Mouse (Mus musculus) forebrain, postnatal 0 days (tissue): ENCODE results near the gene Olfr891. TPM values are rescaled to one million over a fixed set of nuclear protein-coding genes. Genes with fewer than 3 reads are reported as not detected.
"Not testable (repeated sequence)": the region's sequence is repeated elsewhere in the genome, so short reads cannot be mapped to it uniquely, and the experiment has no call there.

Experiments
- ATAC-seq: fragments of 200-750 bp; cut with Nextera tagmentation; 2 replicates; pipeline ENCODE4 v1.8.0; 2017; ENCODE audit warnings: mild to moderate bottlenecking, moderate library complexity
- DNase-seq: peaks from one replicate; pipeline ENCODE4 v3.0.0-alpha.2; 2015
- H3K27ac ChIP-seq: fragments of 300-500 bp; sonication (generic); 2 replicates; pipeline ENCODE4 v1.5.1; 2014; ENCODE audit warnings: low read depth, mild to moderate bottlenecking, antibody characterized with exemption, low read length, moderate library complexity, mixed read lengths
- H3K27me3 ChIP-seq: fragments of 300-500 bp; sonication (generic); 2 replicates; pipeline ENCODE4 v1.6.1; 2014; ENCODE audit warnings: mild to moderate bottlenecking, low read length, mixed read lengths; ENCODE audit not compliant: insufficient read depth
- H3K36me3 ChIP-seq: fragments of 300-500 bp; sonication (generic); 2 replicates; pipeline ENCODE4 v1.6.1; 2014; ENCODE audit warnings: mild to moderate bottlenecking, moderate library complexity; ENCODE audit not compliant: insufficient read depth
- H3K4me1 ChIP-seq: fragments of 300-500 bp; sonication (generic); 2 replicates; pipeline ENCODE4 v1.6.1; 2014; ENCODE audit warnings: antibody characterized with exemption; ENCODE audit not compliant: insufficient read depth
- H3K4me2 ChIP-seq: fragments of 300-500 bp; sonication (generic); 2 replicates; pipeline ENCODE4 v1.6.1; 2014; ENCODE audit warnings: low read depth, mild to moderate bottlenecking, moderate library complexity
- H3K4me3 ChIP-seq: fragments of 300-500 bp; sonication (generic); 2 replicates; pipeline ENCODE4 v1.5.1; 2014; ENCODE audit warnings: low read depth, low read length, mixed read lengths
- H3K9ac ChIP-seq: fragments of 300-500 bp; sonication (generic); 2 replicates; pipeline ENCODE4 v1.6.1; 2014; ENCODE audit warnings: mild to moderate bottlenecking
- H3K9me3 ChIP-seq: fragments of 300-500 bp; sonication (generic); 2 replicates; pipeline ENCODE4 v1.6.1; 2016; ENCODE audit warnings: low read length
- CTCF ChIP-seq: sonication (generic); IDR thresholded peaks from 2 replicates; pipeline ENCODE4 v1.5.1; 2016; ENCODE audit warnings: antibody characterized with exemption, control low read depth, low read depth
- whole genome bisulfite sequencing: fragments of 180-500 bp; shearing (Covaris S2); extraction: QIAGEN DNeasy Blood & Tissue Kit; methylation state at CpG from one replicate; pipeline ENCODE4 v1.1.7; 2014; 5-methylcytosine and 5-hydroxymethylcytosine counted together
- polyA plus RNA-seq: library from polyadenylated mRNA; unstranded; fragments of >200 nt; fragmentation: Nextera tagmentation; extraction: Ambion mirVana; gene quantifications from 2 replicates; pipeline ENCODE4 v1.2.1, GENCODE M21; 2015
- total RNA-seq: library from RNA; depleted of rRNA; stranded (reverse); fragments of >200 nt; gene quantifications from 2 replicates; pipeline ENCODE4 v1.2.3, GENCODE M21; 2014; rRNA removed

Gene Olfr891
- not detected in 2 replicates for total RNA-seq
- polyA plus RNA-seq = not detected in 2 replicates

DNA sequence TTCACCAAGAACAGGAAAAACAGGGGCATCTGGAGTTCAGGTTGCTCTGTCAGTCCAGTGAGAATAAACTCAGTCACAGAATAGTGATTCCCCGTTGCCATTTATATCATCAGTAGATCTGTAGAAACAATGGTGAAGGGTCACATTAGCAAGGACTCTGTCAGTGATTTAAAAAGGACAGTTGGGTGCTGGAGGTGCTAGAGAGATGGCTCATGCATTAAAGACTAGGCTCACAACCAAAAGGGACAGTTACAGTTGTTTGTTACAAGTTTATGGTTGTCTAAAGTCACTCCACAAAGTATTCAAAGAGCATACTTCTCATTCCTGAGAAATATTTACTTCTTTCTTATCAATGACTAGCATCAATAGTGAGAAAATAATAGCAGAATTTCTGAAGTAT, at the start of gene Olfr891:
TSS of gene Olfr891 (minus strand) at position 101 of the 400 bp plus-strand sequence.
- H3K4me1 ChIP-seq = no peaks in the 10 kb centered on the region
- no peak within 1 kb of the TSS for H3K4me2 ChIP-seq
- no peaks in the 10 kb centered on the region for H3K36me3 ChIP-seq
- DNase-seq = no peak
- H3K4me3 ChIP-seq = no peak within 1 kb of the TSS
- no peak for TF ChIP-seq CTCF
- no peak within 1 kb of the TSS for H3K9ac ChIP-seq
- 0 out of 2 replicates have a peak, but pooled peaks cover 3% of the 10 kb centered on the region for H3K9me3 ChIP-seq
- 88% methylated on average over 1 of the region's 1 CpGs for WGBS
- H3K27ac ChIP-seq = no peak within 1 kb of the TSS
- ATAC-seq = no peak
- no peaks in the 10 kb centered on the region for H3K27me3 ChIP-seq

DNA sequence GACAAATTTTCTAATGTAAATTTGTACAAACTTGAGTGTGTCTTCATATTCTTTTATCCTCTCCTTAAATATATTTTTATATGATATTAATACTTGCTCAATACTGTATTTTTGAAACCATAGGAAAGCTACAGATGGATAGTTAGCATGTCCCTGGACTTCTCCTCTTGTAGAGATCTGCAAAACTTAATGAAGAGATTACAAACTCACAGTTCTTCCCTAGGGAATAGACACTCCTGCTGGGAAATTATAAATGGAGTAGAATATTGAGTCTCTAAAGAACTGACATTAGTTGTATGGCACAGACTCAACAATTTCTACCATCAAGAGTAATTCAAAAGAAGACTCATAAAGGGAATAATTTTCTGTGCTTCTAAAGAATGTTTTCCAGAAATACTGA, 37.1 kb upstream of the Olfr891 start, which contains the start of gene Olfr894:
TSS of gene Olfr894 (plus strand) at position 301 of the 400 bp plus-strand sequence.
- no peak for DNase-seq
- Histone ChIP-seq H3K36me3 (no peaks in the 10 kb centered on the region), H3K4me2 (no peak within 1 kb of the TSS), H3K9ac (no peak within 1 kb of the TSS), H3K27me3 (no peaks in the 10 kb centered on the region), H3K27ac (no peak within 1 kb of the TSS), H3K4me1 (no peaks in the 10 kb centered on the region), H3K9me3 (no peaks in the 10 kb centered on the region), H3K4me3 (no peak within 1 kb of the TSS)
- no peak for TF ChIP-seq CTCF
- no peak for ATAC-seq

DNA sequence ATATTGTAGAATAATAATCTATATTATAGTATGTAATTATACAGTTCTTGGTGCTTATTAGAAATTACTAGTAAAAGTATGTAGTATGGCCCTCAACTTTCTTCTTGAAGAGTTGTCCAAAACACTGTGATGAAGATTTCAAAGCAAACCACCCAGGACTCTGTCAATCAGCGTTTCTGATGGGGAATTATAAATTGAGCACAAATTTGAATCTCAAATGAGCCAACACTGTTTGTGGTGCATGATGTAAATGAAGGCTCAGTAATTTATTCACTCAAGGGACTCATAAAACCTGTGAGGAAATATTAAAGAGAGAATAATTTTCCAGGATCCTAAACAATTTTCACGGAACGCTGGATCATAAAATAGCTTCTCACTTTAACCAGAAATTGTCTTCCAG, 27.4 kb upstream of the Olfr891 start, which contains the start of gene Olfr893:
TSS of gene Olfr893 (plus strand) at position 301 of the 400 bp plus-strand sequence.
- no peak within 1 kb of the TSS for H3K4me2 ChIP-seq
- no peak within 1 kb of the TSS for H3K9ac ChIP-seq
- DNase-seq = no peak
- ATAC-seq = no peak
- H3K4me3 ChIP-seq = no peak within 1 kb of the TSS
- no peaks in the 10 kb centered on the region for H3K9me3 ChIP-seq
- no peak within 1 kb of the TSS for H3K27ac ChIP-seq
- H3K36me3 ChIP-seq = no peaks in the 10 kb centered on the region
- no peaks in the 10 kb centered on the region for H3K4me1 ChIP-seq
- 89% methylated on average over 3 of the region's 3 CpGs for WGBS
- TF ChIP-seq CTCF = no peak
- H3K27me3 ChIP-seq = no peaks in the 10 kb centered on the region

DNA sequence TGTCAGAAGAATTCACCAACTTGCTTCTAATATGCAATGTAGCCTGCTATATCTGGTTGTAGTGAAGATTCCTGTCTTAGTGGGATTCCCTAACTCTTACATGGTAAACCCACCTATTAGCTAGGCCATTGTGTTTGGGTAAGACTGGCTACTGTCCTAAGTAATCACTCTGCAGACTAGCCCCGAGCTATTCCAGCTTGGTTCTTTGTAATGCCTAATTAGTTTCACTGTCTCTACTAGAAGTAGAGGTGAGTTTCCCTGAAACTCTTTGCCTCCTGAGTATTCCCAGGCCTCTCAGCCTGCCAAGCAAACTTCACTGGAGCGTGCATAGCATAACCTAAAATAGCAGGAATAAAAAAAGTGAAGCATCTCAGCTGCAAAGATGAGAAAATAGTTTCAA, 12.3 kb downstream of the Olfr891 start:
- not testable (repeated sequence) for H3K4me1 ChIP-seq

DNA sequence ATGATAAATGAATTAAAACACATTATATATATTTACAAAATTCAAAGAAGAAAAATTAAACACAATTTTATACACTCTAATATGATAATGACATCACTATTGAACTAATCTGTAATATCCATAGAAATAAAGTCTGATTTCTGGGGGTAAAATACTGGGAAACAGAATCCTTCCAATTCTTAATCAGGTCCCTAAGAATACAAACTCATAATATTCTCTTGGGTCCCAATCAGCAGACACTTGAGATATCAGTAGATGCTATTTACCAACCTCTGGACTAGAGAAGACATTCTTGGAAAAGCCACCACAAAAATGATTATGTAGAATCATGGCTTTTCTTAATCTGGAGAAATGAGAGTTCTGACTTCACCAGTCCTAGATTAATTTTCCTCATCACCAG, 38.4 kb downstream of the Olfr891 start, which contains the start of gene Olfr890:
TSS of gene Olfr890 (plus strand) at position 301 of the 400 bp plus-strand sequence.
- no peaks in the 10 kb centered on the region for H3K9me3 ChIP-seq
- H3K4me2 ChIP-seq = no peak within 1 kb of the TSS
- no peak within 1 kb of the TSS for H3K27ac ChIP-seq
- H3K36me3 ChIP-seq = no peaks in the 10 kb centered on the region
- ATAC-seq (no peak), DNase-seq (no peak)
- no peak for TF ChIP-seq CTCF
- no peak within 1 kb of the TSS for H3K9ac ChIP-seq
- H3K4me3 ChIP-seq = no peak within 1 kb of the TSS
- no peaks in the 10 kb centered on the region for H3K27me3 ChIP-seq
- no peaks in the 10 kb centered on the region for H3K4me1 ChIP-seq

More for the DNA sequence above, 12.3 kb downstream of the Olfr891 start:
- 37% methylated on average over 2 of the region's 2 CpGs for WGBS
- not testable (repeated sequence) for H3K9me3 ChIP-seq, H3K27ac ChIP-seq, H3K9ac ChIP-seq, DNase-seq, H3K4me2 ChIP-seq, H3K36me3 ChIP-seq, ATAC-seq, H3K4me3 ChIP-seq, H3K27me3 ChIP-seq

Other genes starting within 250 kb of the Olfr891 start
- not detected in 2 replicates for gene Olfr881, start 189.0 kb downstream of the Olfr891 start, total RNA-seq
- not detected in 2 replicates for gene Olfr881, start 189.0 kb downstream of the Olfr891 start, polyA plus RNA-seq
- gene Olfr883, start 155.0 kb downstream of the Olfr891 start, total RNA-seq = not detected in 2 replicates
- not detected in 2 replicates for gene Olfr883, start 155.0 kb downstream of the Olfr891 start, polyA plus RNA-seq
- gene Olfr884, start 134.3 kb downstream of the Olfr891 start, total RNA-seq = not detected in 2 replicates
- gene Olfr884, start 134.3 kb downstream of the Olfr891 start, polyA plus RNA-seq = not detected in 2 replicates
- gene Olfr885, start 119.5 kb downstream of the Olfr891 start, total RNA-seq = not detected in 2 replicates
- gene Olfr885, start 119.5 kb downstream of the Olfr891 start, polyA plus RNA-seq = not detected in 2 replicates
- gene Olfr887, start 96.7 kb downstream of the Olfr891 start, total RNA-seq = not detected in 2 replicates
- gene Olfr887, start 96.7 kb downstream of the Olfr891 start, polyA plus RNA-seq = not detected in 2 replicates
- not detected in 2 replicates for gene Olfr888, start 72.7 kb downstream of the Olfr891 start, total RNA-seq
- gene Olfr888, start 72.7 kb downstream of the Olfr891 start, polyA plus RNA-seq = not detected in 2 replicates
- not detected in 2 replicates for gene Olfr889, start 65.6 kb downstream of the Olfr891 start, total RNA-seq
- gene Olfr889, start 65.6 kb downstream of the Olfr891 start, polyA plus RNA-seq = 0.02 and 0.04 TPM in 2 replicates
- gene Olfr890, start 38.3 kb downstream of the Olfr891 start, total RNA-seq = not detected in 2 replicates
- not detected in 2 replicates for gene Olfr890, start 38.3 kb downstream of the Olfr891 start, polyA plus RNA-seq
- not detected in 2 replicates for gene Olfr893, start 27.5 kb upstream of the Olfr891 start, total RNA-seq
- gene Olfr893, start 27.5 kb upstream of the Olfr891 start, polyA plus RNA-seq = not detected in 2 replicates
- gene Olfr894, start 37.2 kb upstream of the Olfr891 start, total RNA-seq = not detected in 2 replicates
- not detected in 2 replicates for gene Olfr894, start 37.2 kb upstream of the Olfr891 start, polyA plus RNA-seq
- not detected in 2 replicates for gene Olfr143, start 72.0 kb upstream of the Olfr891 start, total RNA-seq
- gene Olfr143, start 72.0 kb upstream of the Olfr891 start, polyA plus RNA-seq = not detected in 2 replicates
- gene Olfr895, start 87.0 kb upstream of the Olfr891 start, total RNA-seq = not detected in 2 replicates
- gene Olfr895, start 87.0 kb upstream of the Olfr891 start, polyA plus RNA-seq = not detected in 2 replicates
- gene Olfr896-ps1, start 110.3 kb upstream of the Olfr891 start, total RNA-seq = not detected in 2 replicates
- gene Olfr896-ps1, start 110.3 kb upstream of the Olfr891 start, polyA plus RNA-seq = not detected in 2 replicates
- not detected in 2 replicates for gene Olfr25, start 148.2 kb upstream of the Olfr891 start, total RNA-seq
- gene Olfr25, start 148.2 kb upstream of the Olfr891 start, polyA plus RNA-seq = not detected in 2 replicates
- gene Olfr898, start 167.6 kb upstream of the Olfr891 start, total RNA-seq = not detected in 2 replicates
- not detected in 2 replicates for gene Olfr898, start 167.6 kb upstream of the Olfr891 start, polyA plus RNA-seq
- not detected in 2 replicates for gene Olfr250, start 186.1 kb upstream of the Olfr891 start, total RNA-seq
- not detected in 2 replicates for gene Olfr250, start 186.1 kb upstream of the Olfr891 start, polyA plus RNA-seq
- gene Olfr251, start 196.3 kb upstream of the Olfr891 start, total RNA-seq = not detected in 2 replicates
- not detected in 2 replicates for gene Olfr251, start 196.3 kb upstream of the Olfr891 start, polyA plus RNA-seq
- not detected in 2 replicates for gene Olfr147, start 220.9 kb upstream of the Olfr891 start, total RNA-seq
- not detected in 2 replicates for gene Olfr147, start 220.9 kb upstream of the Olfr891 start, polyA plus RNA-seq
- not detected in 2 replicates for gene Olfr901, start 248.6 kb upstream of the Olfr891 start, total RNA-seq
- not detected in 2 replicates for gene Olfr901, start 248.6 kb upstream of the Olfr891 start, polyA plus RNA-seq